Mouse (Mus musculus) cortical plate, adult 2 months (tissue): Measurements from ENCODE around the gene 1700018B08Rik.

Source experiments
- CTCF ChIP-seq: fragments of 200-500 bp; IDR thresholded peaks from 2 replicates; pipeline ENCODE4 v1.5.1; 2011; ENCODE audit warnings: mild to moderate bottlenecking, control low read depth, low read length; ENCODE audit not compliant: insufficient read depth; ENCODE audit errors: extremely low read depth
- POLR2A ChIP-seq: fragments of 200-500 bp; IDR thresholded peaks from 2 replicates; pipeline ENCODE4 v1.6.1; 2011; ENCODE audit warnings: mild to moderate bottlenecking, low read length, control low read depth; ENCODE audit not compliant: insufficient read depth; ENCODE audit errors: extremely low read depth

DNA sequence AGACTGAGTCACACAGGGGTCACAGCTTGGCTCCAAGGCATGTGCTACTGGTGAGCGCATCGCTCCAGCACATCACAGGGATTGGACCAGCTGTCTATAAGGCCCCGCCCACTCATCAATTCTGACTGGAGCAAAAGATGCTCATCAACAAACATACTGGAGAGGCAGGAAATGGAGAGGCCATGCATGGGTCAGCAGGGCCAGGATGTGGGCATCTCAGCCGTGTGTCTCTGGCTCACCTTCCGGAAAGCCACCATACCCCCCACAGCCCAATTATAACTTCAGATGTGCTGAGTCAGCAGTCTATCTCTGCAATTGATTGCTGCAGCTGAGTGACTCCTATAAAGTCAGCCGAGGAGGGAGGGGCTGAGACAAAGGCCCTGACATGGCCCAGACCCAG is 24.2 kb upstream of the 1700018B08Rik start:
- no peak for TF ChIP-seq POLR2A
- no peak for TF ChIP-seq CTCF
